Mouse (Mus musculus) T-helper 2 cell (primary cell): ENCODE measurements at regions not wholly inside any gene's neighbourhood (a gene's known extent, or its start where the extent isn't known, plus 50 kb on each side); places are given as distances from the start of the nearest gene placed in this dataset.

Source experiments
- in situ Hi-C: fragments of 300-600 bp; cut with MboI, MseI; formaldehyde crosslinking; loops from one replicate; pipeline ENCODE4 v1.15.1; 2025; ENCODE audit warnings: high pct_unique_total_duplicates

DNA sequence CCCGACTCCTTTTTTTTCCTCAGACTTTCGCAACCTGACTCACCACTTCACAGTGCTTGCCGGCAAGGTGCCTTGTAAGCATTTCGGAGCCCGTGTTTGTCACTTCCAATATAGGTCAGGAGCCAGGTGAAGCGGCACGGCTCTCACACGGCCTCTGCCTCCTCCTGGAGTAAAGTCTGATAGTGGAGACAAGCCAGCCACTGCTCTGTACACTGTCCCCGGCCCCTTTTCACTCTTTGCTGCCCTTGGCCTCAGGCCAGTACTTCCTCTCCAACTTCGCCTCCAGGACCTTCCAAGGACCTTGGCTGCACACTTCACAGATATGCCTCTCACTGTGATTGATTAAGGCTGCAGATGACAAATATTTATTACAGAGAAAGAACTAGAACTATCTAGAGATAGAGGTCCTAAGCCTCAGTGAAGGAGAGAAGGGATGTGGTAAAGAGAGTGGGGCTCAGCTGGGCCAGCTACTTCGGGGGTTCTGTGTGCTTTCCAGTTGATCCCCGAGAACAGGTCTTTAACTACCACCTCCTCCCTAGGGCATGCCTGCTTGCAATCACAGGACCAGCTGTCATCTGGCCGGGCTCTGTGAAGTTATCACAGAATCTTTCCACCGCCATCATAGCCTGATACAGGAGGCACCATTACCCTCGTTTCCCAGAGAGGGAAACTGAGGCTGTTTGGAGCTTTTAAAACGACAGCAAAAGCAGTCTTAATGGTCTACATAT lies 204.2 kb downstream of the Trim29 start:
- in situ Hi-C loops, result no loop called here

GRCm38 (mm10) chr9:43520931-43521330 lies 210.3 kb downstream of the Trim29 start:
- in situ Hi-C loops, result no loop called here

DNA sequence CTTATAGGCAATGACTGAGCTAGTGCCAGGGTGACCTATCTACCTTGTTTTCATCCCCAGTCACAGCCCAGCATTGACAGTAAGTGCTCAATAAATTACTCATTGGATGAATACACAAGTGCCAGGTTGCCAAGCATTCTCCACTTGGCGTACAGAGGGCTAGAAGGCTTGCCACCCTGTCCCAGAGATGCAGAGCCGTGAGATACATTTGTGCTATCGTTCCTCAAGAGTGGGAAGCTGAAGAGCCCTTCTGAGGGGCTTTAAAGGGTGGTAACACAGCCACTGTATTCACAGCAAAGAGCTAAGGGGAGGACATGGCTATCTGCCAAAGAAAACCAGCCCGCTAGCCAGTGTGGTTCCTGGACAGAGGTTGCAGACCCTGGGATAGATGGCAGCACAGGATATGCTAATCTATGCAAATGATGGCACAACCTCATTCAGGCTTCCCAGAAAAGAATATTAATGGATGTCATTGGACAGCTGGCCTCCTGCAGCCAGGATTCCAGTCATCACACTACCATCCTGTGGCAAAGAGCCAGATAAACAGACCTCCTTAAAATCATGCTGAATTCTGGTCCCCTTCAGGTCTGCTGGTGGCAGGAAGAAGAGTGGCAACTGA lies 214.4 kb downstream of the Trim29 start:
- in situ Hi-C loops, result no loop called here

DNA sequence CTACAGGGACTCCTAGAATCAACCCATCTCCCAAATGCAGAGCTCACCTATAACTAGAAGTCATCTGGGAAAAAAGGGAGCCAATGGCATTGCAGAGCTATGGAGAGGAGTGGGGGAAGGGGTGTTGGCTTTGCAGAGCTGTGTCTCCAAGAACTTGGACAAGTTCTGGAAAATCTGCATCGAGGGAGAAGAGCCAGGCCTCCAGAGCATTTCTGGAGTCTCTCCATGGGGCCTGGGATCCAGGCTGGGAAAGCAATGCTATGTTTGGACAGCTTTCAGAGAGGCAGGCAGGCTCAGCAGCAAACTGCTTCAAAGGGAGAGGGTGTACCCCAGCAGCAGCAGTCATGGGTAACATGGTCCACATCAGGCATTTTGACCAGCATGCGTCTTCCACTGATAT lies 211.6 kb upstream of the Nectin1 start:
- in situ Hi-C loops, result no loop called here

DNA sequence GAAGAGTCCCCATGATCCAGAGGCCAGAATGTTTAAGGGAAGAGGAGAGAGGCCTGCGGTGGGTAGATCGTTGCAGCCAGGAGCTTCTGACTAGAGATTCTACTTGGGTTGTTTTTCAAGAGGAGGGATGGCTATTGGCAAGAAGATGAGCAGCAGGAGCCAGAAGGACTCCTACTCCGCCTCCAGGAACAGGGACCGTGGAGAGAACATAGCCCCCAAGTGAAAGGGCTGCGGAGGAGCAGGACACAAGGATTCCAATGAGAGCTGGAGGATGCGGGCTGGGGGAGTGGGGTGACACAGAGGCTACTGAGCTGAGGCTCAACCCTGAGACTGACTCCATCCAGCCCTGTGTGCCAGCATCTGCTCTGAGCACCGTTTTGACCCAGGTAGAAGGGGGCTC lies 207.8 kb upstream of the Nectin1 start:
- in situ Hi-C loops, result no loop called here

- in situ Hi-C loops, result no loop called here
Measured at GRCm38 (mm10) chr9:43537121-43537520, 206.7 kb upstream of the Nectin1 start.

GRCm38 (mm10) chr9:43540131-43540530 lies 203.7 kb upstream of the Nectin1 start:
- in situ Hi-C loops, result no loop called here

GRCm38 (mm10) chr9:43541234-43541633 lies 202.6 kb upstream of the Nectin1 start:
- in situ Hi-C loops, result no loop called here

GRCm38 (mm10) chr9:43542077-43542654 lies 201.6 kb upstream of the Nectin1 start:
- in situ Hi-C loops, result no loop called here

GRCm38 (mm10) chr9:43545081-43545565 lies 198.7 kb upstream of the Nectin1 start:
- in situ Hi-C loops, result no loop called here

DNA sequence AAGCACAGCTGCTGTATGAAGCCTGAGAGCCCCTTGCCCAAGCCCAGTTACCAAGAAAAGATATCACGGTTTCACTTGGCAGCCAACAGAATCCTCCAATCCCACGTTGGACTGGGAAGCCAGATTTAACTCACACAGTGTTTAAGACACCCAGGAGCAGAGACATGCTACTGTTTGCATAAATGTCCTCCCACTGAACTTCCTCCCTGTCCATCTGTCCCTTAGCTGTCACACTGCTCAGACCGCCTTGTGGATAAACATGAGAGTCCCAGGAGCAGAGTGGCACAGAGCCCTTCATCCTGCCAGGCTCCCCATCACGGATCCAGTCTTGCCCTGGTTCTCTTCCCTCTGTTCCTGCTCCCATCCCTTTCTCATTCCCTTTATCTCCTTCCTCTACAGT lies 194.9 kb upstream of the Nectin1 start:
- in situ Hi-C loops, result no loop called here

DNA sequence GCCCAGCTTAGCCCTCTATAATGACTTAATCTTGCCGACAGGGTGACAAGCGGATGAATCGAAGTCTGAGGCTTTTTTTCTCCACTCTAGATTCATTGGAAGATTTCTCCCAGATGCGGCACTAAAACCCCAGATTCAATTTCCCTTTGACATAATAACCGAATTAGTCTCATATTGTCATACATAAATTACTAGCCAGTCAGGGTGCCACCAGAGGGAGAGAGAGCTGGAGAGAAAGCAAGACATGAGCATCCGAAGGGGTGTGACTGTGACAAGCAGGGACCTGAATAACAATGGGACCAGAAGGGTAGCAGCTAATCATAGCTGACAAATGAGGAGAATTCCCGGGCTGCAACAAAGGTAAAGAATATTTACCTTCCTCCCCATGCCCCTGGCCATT lies 194.5 kb upstream of the Nectin1 start:
- in situ Hi-C loops, result no loop called here

GRCm38 (mm10) chr9:43552758-43553157 lies 191.0 kb upstream of the Nectin1 start:
- in situ Hi-C loops, result loop anchor here (10.0 kb wide), 1 partner anchor 532 kb away; no protein-coding TSS in a partner anchor

DNA sequence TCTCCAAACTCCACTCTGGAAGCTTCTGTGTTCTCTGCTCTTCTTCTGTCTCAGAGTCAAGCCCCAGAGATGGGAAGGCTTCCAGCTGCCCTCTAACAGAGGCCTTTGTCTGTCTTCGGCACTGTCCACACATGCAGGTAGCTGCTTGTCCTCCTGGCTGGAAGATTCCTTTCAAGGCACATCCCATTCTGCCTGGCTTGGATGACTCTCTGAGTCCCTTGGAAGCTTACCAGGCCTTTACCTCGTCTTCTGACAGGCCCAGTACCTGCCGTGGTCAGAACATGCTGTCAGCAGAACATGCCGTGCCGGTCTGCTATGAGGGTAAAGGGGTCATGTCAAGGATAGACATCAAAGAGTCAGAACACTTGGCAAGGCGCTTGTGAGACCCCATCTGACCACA lies 181.8 kb upstream of the Nectin1 start:
- in situ Hi-C loops, result no loop called here

DNA sequence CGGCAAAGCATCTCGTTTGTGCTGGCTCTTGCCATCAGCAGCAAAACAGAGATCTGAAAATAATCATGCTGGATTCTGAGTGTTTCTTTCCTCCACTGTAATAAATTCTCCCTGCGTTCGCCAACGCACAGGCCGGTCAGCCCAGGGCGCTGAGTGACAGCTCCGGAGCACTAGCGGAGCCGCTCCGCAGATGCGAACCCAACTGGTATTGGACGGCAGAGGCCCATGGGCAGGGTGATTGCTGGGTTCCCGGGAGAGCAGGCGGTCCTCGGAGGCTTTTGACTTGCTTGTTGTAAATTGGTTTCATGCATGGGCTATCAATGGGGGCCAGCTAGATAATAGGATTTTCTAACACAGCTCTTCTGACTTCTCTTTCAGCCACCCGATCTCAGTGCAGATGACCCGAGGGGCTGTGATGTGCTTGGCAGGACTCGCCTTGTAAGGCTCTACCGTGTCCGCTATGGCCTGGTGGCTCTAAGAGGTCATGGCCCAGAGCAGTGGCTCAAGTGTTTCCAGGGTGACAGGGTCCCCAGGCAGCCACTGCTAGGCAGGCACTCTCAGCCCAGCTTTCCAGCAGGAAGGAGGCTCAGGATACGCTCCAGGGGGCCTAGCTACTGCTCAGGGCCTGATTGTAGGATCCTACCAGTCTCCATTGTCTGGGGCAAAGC lies 179.4 kb upstream of the Nectin1 start:
- in situ Hi-C loops, result no loop called here

DNA sequence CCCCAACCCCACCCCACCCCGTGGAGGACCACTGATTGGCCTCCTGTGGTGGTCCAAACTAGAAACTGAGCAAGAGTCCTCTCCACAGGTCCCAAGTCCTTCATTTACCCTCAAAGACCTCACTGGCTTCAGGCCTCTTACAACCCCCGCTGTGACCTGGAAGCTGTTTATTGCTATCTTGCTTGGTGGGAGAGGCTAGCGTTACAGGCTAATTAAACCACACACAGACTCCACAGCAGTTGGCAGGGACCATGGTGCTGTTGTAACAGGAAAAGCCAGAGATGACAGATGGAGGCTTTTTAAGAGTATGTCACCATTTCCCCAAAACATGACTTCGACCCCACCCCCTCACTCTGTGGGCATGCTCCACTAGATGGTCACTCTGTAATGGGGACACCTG lies 174.9 kb upstream of the Nectin1 start:
- in situ Hi-C loops, result no loop called here

DNA sequence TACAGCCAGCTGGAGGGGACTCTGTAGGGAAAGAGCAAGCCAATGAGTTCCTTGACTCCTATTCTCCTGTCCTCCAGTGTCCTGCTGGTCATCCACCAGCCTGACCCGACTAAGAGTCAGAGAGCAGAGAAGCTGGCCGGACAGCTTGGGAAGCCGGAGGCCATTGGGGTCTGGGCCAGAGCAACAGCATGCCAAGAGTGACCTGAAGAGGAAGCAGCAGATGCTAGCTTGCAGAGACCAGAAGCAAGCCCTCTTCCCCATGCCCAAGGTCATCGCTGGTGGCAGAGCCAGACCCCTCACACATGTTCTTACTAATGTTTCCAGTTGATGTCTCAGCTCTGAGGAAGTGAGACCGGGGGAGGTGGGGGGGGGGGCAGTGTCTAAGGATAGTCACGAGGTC lies 172.7 kb upstream of the Nectin1 start:
- in situ Hi-C loops, result no loop called here

DNA sequence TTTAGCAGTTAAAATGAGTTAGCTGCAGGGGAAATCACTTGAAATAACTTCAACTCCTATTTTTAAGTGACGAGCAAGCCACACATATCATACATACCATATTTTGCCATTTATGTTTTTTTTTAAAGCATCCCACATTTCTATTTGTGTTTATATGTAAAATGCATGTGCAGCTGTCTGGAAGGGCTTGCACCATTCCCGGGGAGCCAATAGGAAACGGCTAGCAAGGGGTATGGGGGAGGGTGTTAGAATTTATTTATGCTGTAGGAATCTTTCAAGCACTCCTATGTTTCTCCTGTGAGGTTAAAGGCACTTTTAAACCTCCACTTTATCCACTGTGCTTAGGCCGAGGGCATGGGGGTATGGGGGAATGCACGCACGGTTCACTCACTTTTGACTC lies 168.1 kb upstream of the Nectin1 start:
- in situ Hi-C loops, result no loop called here

- in situ Hi-C loops, result no loop called here
Measured at GRCm38 (mm10) chr9:43580653-43581052, 163.1 kb upstream of the Nectin1 start.

DNA sequence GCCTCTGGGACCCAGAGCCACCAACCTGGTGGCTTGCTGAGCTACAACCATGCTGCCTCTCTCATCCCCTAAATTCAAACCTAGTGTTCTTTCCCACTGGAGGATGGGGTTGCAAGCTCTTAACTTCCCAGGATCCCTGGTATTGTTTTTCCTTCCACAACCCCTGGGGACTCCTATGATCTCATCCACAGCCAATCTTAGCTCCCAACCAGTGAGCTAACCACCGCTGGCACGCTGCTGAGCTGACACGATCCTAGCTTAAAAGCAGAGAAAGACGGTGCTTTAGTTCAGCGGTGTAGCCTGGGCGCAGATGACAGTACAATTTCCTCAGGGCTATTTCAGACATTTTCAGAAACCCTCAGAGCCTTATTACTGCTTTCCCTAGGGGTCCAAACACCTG lies 158.2 kb upstream of the Nectin1 start:
- in situ Hi-C loops, result no loop called here

DNA sequence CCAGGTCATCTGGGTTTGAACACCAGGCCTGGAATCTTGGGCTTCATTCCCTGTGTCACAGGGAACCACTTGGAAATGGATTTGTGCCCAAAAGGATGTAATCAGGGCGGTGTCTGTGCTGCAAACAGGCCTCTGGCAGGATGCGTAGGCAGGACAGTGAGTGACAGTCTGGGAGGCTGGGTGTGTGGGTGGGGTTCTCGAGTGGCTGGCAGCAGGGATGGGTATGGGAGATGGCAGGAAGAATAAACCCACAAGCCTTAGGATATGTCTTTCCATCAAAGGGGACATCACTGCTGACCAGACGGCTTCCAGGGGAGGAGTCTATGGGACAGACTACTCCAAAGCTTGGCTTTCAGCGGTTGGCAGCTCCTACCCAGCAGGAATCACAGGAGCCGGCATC lies 150.5 kb upstream of the Nectin1 start:
- in situ Hi-C loops, result no loop called here

GRCm38 (mm10) chr9:43594814-43595213 lies 149.0 kb upstream of the Nectin1 start:
- in situ Hi-C loops, result no loop called here
